Mouse (Mus musculus): Measurements from ENCODE around the gene Vmn1r137.
"Not testable (repeated sequence)": the region's sequence is repeated elsewhere in the genome, so short reads cannot be mapped to it uniquely, and the experiment has no call there.

Vmn1r137 gene

DNA sequence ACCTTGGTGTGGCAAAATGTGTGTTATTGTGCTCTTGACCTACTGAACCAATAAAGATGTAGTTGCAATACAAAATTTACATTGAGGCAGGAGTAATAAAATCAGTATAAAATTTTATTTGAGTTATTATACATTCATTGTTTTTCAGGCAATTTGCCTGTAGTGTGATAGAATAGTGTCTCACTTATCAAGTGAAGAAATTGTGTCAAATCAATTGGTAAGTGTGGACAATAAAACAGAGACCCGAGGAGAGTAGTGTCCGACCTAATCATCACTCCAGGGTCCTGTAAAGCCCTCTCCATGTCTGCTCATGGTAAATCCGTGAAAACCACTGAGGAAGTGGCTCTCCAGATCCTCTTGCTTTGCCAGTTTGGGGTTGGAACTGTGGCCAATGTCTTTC lies at the start of gene Vmn1r137:
TSS of gene Vmn1r137 (plus strand) at position 301 of the 400 bp plus-strand sequence.
- DNase-seq (ENCODE audit: low read depth in 1 of 2, low spot score in 2 of 2): not testable (repeated sequence)

DNA sequence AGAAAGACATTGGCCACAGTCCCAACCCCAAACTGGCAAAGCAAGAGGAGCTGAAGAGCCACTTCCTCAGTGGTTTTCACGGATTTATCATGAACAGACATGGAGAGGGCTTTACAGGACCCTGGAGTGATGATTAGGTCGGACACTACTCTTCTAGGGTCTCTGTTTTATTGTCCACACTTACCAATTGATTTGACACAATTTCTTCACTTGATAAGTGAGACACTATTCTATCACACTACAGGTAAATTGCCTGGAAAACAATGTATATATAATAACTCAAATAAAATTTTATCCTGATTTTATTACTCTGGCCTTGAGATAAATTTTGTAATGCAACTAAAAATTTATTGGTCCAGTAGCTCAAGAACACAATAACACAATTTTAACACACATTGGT lies 34.4 kb downstream of the Vmn1r137 start, which contains the start of gene Vmn1r138:
TSS of gene Vmn1r138 (minus strand) at position 101 of the 400 bp plus-strand sequence.
- DNase-seq (ENCODE audit: low read depth in 1 of 2, low spot score in 2 of 2): not testable (repeated sequence)
